Mouse (Mus musculus): ENCODE results near the gene Tpd52l1. TPM values are rescaled to one million over a fixed set of nuclear protein-coding genes. Genes with fewer than 3 reads are reported as not detected.

Gene Tpd52l1
- total RNA-seq, 2 experiments from 2014 or later = 12.9 to 19.1 TPM

DNA sequence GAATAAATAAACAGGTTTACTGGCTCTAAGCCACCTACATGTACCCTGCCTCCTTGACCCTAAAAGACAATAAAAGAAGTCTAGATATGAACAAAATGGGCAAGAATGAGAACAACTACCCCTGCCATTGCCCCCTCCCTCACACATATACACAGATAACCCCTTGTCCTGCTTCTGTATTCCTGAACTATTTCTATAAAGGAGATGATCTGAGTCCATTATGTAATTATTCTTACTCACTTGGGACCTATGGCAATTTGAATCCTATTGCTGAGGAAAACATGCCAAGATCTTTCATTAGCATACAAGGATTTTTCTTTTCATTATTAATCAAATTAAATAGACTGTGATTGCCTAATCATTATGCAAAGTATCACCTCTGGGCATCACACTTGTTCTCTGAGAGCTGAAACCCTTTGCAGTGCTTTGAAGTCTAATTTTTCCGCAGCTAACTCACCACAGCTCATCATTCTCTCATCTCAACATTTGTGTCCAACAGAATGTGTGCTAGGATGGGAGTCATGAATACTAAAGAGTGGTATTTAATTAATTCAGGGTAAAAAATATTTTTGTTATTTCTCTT, 92.8 kb downstream of the Tpd52l1 start:
- no peak for DNase-seq

GRCm38 (mm10) chr10:31351056-31351455, 94.7 kb downstream of the Tpd52l1 start:
- intact Hi-C loops (cut with DNase I) = no loop called here
- no peak for DNase-seq

More for the DNA sequence above, 92.8 kb downstream of the Tpd52l1 start:
- intact Hi-C loops (cut with DNase I) = no loop called here

DNA sequence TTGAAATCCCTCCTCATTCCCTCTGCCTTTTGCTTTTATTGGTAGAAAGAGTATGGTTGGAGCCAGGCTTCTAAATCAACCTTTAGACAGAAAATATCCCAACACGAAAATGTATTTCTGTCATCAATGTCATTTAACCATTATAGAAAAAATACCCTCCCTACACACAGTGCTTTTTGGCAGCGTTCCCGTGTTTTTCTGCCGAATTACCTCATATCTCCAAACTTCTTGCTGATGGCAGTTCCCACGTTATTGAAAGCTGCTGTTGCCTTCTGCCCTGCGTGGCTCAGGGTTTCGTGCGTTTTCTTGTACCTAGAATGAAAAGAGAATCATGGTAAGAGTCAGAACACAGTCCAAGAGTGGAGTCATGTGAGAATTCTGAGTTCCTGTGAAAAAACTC, 99.4 kb downstream of the Tpd52l1 start:
- peak; percentile 4 for DNase-seq
- intact Hi-C loops (cut with DNase I) = no loop called here

DNA sequence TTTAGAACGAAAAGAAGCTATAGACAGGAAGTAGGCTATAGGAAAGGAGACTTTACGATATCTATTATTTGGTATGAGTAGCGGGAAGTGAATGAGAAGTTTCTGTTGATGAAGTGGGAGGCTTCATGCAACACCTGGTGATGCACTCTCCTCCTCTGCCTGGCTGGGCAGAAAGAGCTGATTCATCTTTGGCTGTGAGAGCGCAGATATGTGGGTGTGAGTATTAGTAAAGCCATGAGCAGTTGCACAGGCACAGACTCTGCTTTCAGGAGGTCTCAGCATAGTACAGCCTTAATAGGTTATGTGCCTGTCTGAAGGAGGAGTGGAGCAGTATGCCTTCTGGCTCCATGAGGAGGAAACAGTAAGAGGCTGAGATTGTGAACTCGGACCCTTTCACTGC, 109.3 kb downstream of the Tpd52l1 start:
- intact Hi-C loops (cut with DNase I) = no loop called here
- no peak for DNase-seq

- peak; percentile 85 for DNase-seq
- intact Hi-C loops (cut with DNase I) = no loop called here
These were observed 114.5 kb downstream of the Tpd52l1 start for GRCm38 (mm10) chr10:31331225-31331775.

DNA sequence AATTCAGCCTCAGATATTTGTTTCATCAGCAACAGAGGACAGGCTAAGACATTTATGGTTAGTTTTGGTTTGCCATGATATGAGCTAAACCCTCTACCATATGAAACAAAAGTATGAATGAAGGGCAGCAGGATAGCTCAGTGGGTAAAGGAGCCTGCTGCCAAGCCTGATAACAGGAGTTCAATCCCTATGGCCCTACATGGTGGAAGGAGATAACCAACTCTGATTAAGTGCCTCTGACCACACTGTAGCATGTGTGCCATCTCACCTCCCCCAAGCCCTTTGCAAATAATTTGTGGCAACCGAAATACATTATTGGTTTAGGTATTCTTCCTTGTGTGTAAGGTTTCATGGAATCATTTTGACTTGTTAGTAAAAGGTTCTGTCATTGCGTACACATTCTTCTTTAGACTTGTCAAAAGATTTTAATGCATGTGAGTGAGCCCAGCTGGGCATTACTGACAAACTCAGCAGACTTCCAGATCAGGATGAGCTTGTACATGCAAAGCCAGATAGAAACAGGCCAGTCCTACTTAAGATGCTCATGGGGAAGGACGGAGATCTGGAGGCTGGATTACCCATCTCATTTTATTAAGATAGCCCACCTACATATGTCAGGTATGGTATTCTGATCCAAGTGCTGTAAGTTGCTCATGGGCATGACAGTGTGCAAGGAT, 115.3 kb downstream of the Tpd52l1 start:
- DNase-seq = peak; percentile 19
- intact Hi-C loops (cut with DNase I) = no loop called here

DNA sequence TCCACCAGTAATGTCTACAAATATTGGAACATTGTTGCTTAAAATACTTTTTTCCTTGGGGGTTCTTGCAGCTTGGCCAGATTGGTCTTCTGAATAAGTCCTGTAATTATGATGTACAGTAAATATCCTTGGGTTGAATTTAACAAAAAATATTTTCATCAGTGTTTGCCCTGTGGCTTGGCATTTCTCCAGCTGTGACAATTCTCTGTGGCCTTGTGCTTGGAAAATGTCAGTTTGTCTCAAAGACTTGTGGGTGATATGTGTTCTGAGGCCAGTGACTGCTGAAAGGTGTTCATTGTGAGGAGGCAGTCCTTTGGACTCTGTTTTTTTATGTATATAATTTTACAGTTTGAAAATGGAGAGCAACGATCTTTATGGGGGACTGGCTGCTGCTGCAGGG, 116.3 kb downstream of the Tpd52l1 start:
- intact Hi-C loops (cut with DNase I) = no loop called here
- DNase-seq = no peak

DNA sequence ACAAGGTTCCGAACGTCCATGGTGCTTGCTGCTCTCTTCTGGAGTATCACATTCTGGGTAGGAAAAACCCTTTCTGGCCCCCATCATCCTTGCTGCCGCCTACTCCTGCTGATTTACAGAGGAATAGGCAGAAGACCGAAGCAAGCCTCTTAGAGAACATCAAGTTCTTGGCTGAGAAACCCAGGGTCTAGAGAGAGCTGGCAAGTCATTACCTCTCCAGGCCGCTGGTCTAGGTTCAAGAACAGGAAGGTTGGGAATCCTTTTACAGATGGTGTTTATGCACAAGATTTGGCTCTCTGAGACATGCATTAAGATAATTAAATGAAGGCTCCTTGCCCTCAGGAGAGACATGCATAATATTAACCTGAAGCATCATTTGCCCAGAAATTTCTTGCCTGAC, 127.3 kb downstream of the Tpd52l1 start:
- no peak for DNase-seq
- intact Hi-C loops (cut with DNase I) = loop anchor here (10.0 kb wide), 1 partner anchor 126 kb away; the partner anchor contains the start of gene Tpd52l1

- DNase-seq = peak; percentile 77
- intact Hi-C loops (cut with DNase I) = loop anchor here (10.0 kb wide), 1 partner anchor 132 kb away; the partner anchor contains the start of gene Tpd52l1
These were observed 132.6 kb downstream of the Tpd52l1 start, which contains the start of gene Hddc2 for GRCm38 (mm10) chr10:31312865-31313848. TSS of gene Hddc2 (plus strand) at chr10:31313383.

- DNase-seq = no peak
- intact Hi-C loops (cut with DNase I) = no loop called here
These were observed 138.6 kb downstream of the Tpd52l1 start for GRCm38 (mm10) chr10:31307024-31307598.

DNA sequence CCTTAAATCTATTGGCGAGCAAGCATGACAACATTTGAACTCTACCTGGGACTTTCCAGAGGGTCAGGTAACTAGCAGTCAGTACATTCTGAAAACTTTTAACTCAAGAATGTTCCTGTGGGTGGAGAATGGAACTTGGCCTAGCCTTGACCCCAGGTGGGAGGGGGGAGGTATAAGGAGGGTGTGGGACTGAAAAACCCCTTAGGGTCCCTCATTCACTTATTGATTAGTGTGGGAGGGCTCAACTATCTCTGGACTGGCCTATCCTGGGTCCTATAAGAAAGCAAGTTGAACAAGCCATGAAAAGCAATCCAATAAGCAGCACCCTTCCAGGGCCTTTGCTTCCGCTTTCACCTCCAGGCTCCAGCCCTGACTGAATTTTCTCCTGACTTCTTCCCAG, 142.3 kb downstream of the Tpd52l1 start:
- no peak for DNase-seq
- intact Hi-C loops (cut with DNase I) = no loop called here

DNA sequence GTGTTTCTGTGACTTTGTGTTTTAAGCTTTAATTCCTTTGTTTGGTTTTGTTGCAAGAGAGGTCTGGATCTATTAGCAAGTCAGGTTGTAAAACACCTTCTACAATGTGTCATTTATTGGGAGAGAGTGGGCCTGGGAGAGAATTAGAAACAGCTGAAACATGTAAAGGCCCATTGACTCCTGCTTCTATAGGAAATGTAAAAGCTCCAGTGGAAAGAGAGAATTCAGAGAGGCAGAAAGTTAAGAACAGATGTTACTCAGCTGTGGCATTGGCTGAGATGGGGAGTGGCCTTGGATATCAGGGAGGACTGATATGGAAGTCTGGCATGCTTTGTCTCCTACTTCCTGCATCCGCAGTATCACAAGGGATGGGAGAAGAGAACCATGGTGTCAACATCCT, 145.5 kb downstream of the Tpd52l1 start:
- intact Hi-C loops (cut with DNase I) = no loop called here
- no peak for DNase-seq

GRCm38 (mm10) chr10:31298921-31299574, 146.7 kb downstream of the Tpd52l1 start:
- intact Hi-C loops (cut with DNase I) = loop anchor here (10.0 kb wide), 1 partner anchor 474 kb away; no protein-coding TSS in a partner anchor
- peak; percentile 52 for DNase-seq

- no peak for DNase-seq
- intact Hi-C loops (cut with DNase I) = loop anchor here (10.0 kb wide), 1 partner anchor 473 kb away; no protein-coding TSS in a partner anchor
These were observed 147.5 kb downstream of the Tpd52l1 start for GRCm38 (mm10) chr10:31298263-31298662.

DNA sequence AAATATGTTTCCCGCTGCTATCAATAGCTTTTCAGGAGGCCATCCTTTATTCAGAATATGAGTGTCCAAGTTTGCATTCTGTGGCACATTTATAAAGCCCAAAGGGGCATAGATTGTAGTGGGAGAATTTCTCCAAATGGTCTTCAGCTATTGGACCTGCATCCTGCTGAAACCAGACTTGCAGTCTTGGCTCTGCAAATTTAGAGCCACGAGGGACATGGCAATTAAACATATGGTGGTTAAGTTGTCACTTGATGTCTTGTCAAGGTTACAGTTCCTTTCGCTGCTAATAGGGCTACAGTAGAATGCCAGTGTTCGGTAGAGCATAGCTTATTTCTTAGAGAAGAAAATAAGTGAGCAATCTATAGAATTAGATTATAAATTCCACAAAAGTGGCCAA, 148.7 kb downstream of the Tpd52l1 start:
- DNase-seq = no peak
- intact Hi-C loops (cut with DNase I) = loop anchor here (10.0 kb wide), 1 partner anchor 472 kb away; no protein-coding TSS in a partner anchor

DNA sequence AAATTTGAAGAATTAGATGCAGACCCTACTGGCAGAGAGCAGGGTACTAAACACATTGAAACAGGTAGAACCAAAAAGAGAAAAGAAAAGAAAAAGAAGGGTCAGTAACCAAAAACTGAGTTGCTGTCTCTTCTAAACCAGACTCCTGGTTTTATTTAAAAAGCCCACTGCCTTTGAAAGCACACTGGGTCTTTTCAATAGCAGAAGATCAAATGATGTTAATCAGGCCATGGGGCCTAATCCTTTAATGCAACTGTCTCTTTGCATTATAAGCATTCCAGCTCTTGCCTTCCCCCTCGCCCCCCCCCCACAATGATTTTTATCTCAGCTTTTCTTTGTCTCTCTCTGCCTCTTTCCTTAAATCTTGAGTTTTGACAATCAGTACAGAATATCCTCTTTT, 149.3 kb downstream of the Tpd52l1 start:
- DNase-seq = no peak
- intact Hi-C loops (cut with DNase I) = loop anchor here (10.0 kb wide), 1 partner anchor 472 kb away; no protein-coding TSS in a partner anchor

GRCm38 (mm10) chr10:31295705-31296104, 150.1 kb downstream of the Tpd52l1 start:
- DNase-seq = peak; percentile 16
- intact Hi-C loops (cut with DNase I) = loop anchor here (10.0 kb wide), 1 partner anchor 471 kb away; no protein-coding TSS in a partner anchor

- no peak for DNase-seq
- intact Hi-C loops (cut with DNase I) = no loop called here
These were observed 156.9 kb downstream of the Tpd52l1 start for GRCm38 (mm10) chr10:31288697-31289390.

- no peak for DNase-seq
- intact Hi-C loops (cut with DNase I) = no loop called here
These were observed 158.0 kb downstream of the Tpd52l1 start for GRCm38 (mm10) chr10:31287787-31288186.
